Mouse (Mus musculus): Measurements from ENCODE around the gene Tmem131l.
A peak's percentile ranks its signal among the peaks of the same experiment; 100 is the strongest.

Tmem131l gene

GRCm38 (mm10) chr3:83978497-83979410 is 61.2 kb downstream of the Tmem131l start:
- no peak for DNase-seq (ENCODE audit: low spot score in 2 of 2)

- DNase-seq (ENCODE audit: low spot score in 2 of 2) = no peak
These were observed 62.2 kb downstream of the Tmem131l start for GRCm38 (mm10) chr3:83977817-83978216.

GRCm38 (mm10) chr3:83976161-83976560 is 63.8 kb downstream of the Tmem131l start:
- DNase-seq (ENCODE audit: low spot score in 2 of 2) = no peak

GRCm38 (mm10) chr3:83973339-83973738 is 66.6 kb downstream of the Tmem131l start:
- no peak for DNase-seq (ENCODE audit: low spot score in 2 of 2)

GRCm38 (mm10) chr3:83970629-83971028 is 69.3 kb downstream of the Tmem131l start:
- DNase-seq (ENCODE audit: low spot score in 2 of 2) = no peak

- peak in 1 of 2 experiments; percentile 62 for DNase-seq (ENCODE audit: low spot score in 2 of 2)
These were observed 70.9 kb downstream of the Tmem131l start for GRCm38 (mm10) chr3:83969081-83969480.

GRCm38 (mm10) chr3:83967791-83968190 is 72.2 kb downstream of the Tmem131l start:
- DNase-seq (ENCODE audit: low spot score in 2 of 2) = peak in 1 of 2 experiments; percentile 20

GRCm38 (mm10) chr3:83965333-83965732 is 74.6 kb downstream of the Tmem131l start:
- no peak for DNase-seq (ENCODE audit: low spot score in 2 of 2)

- DNase-seq (ENCODE audit: low spot score in 2 of 2) = no peak
These were observed 76.3 kb downstream of the Tmem131l start for GRCm38 (mm10) chr3:83963705-83964104.

- DNase-seq (ENCODE audit: low spot score in 2 of 2) = no peak
These were observed 77.4 kb downstream of the Tmem131l start for GRCm38 (mm10) chr3:83962571-83962970.

GRCm38 (mm10) chr3:83962076-83962475 is 77.9 kb downstream of the Tmem131l start:
- DNase-seq (ENCODE audit: low spot score in 2 of 2) = no peak

GRCm38 (mm10) chr3:83958951-83959681 is 80.9 kb downstream of the Tmem131l start:
- DNase-seq (ENCODE audit: low spot score in 2 of 2) = no peak

- DNase-seq (ENCODE audit: low spot score in 2 of 2) = no peak
These were observed 86.1 kb downstream of the Tmem131l start for GRCm38 (mm10) chr3:83953879-83954278.

GRCm38 (mm10) chr3:83948801-83949200 is 91.2 kb downstream of the Tmem131l start:
- DNase-seq (ENCODE audit: low spot score in 2 of 2) = no peak

GRCm38 (mm10) chr3:83947476-83948245 is 92.3 kb downstream of the Tmem131l start:
- no peak for DNase-seq (ENCODE audit: low spot score in 2 of 2)

GRCm38 (mm10) chr3:83946848-83947247 is 93.1 kb downstream of the Tmem131l start:
- no peak for DNase-seq (ENCODE audit: low spot score in 2 of 2)

- no peak for DNase-seq (ENCODE audit: low spot score in 2 of 2)
These were observed 96.3 kb downstream of the Tmem131l start for GRCm38 (mm10) chr3:83943691-83944090.

GRCm38 (mm10) chr3:83943212-83943611 is 96.8 kb downstream of the Tmem131l start:
- DNase-seq (ENCODE audit: low spot score in 2 of 2) = no peak

GRCm38 (mm10) chr3:83941921-83942320 is 98.1 kb downstream of the Tmem131l start:
- no peak for DNase-seq (ENCODE audit: low spot score in 2 of 2)

- no peak for DNase-seq (ENCODE audit: low spot score in 2 of 2)
These were observed 101.1 kb downstream of the Tmem131l start for GRCm38 (mm10) chr3:83938871-83939270.

GRCm38 (mm10) chr3:83934514-83934913 is 105.5 kb downstream of the Tmem131l start:
- DNase-seq (ENCODE audit: low spot score in 2 of 2) = no peak
